Mouse (Mus musculus): Measurements from ENCODE around the gene Mthfd1l. TPM values are rescaled to one million over a fixed set of nuclear protein-coding genes. Genes with fewer than 3 reads are reported as not detected.

Gene Mthfd1l
- total RNA-seq (2014; rRNA removed) (9.0 and 10.7 TPM in 2 replicates), polyA plus RNA-seq (2015; fragmentation: Nextera tagmentation; extraction: Ambion mirVana) (7.4 and 7.6 TPM in 2 replicates)

DNA sequence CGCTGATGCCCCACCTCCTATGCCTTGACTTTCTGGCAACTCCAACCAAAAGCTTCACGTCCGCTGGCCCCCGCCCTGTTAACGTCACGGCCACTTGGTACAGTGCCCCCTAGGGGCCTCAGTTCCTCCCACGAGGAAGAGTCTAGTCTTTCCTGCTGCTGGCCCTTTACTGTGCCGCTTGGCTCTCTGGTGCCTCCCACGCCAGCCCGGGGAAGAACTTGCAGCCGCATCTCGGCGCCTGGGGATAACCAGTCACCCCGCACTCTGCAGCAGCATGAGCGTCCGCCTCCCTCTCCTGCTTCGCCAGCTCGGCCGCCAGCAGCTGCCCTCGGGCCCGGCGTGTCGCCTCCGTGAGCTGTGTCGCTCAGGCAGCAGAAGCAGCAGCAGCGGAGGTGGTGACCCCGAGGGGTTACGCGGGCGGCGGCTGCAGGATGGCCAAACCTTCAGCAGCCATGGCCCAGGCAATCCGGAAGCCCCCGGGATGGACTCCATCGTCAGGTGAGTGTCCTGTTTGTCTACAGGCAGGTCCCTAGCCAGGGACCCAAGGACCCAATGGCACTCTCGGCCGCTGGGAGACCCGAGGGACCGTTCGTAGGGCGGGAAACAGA, at the start of gene Mthfd1l:
Gene Mthfd1l, plus strand, starts transcription at position 138 of the 608 bp plus-strand sequence.
- Histone ChIP-seq H3K4me1 (ENCODE audit: insufficient read depth, low read length) (no peaks in the 10 kb centered on the region), H3K27ac (peak within 1 kb of the TSS; percentile 84), H3K36me3 (ENCODE audit: insufficient read depth, low read length) (no peaks in the 10 kb centered on the region), H3K27me3 (ENCODE audit: insufficient read depth, low read length) (no peaks in the 10 kb centered on the region), H3K4me2 (ENCODE audit: low read depth, low read length) (peak within 1 kb of the TSS; percentile 87), H3K9ac (replicated peaks; ENCODE audit: low read length) (peak within 1 kb of the TSS; percentile 79), H3K4me3 (ENCODE audit: low read length) (peak within 1 kb of the TSS; percentile 68), H3K9me3 (ENCODE audit: low read length) (no peaks in the 10 kb centered on the region)
- DNase-seq (ENCODE audit: low spot score) (peak; percentile 90), ATAC-seq (peak; percentile 86)
- peak; percentile 83 for TF ChIP-seq CTCF (IDR thresholded peaks at IDR 0.05; ENCODE audit: low read depth)
- 1% methylated on average over 40 of the region's 40 CpGs for WGBS

DNA sequence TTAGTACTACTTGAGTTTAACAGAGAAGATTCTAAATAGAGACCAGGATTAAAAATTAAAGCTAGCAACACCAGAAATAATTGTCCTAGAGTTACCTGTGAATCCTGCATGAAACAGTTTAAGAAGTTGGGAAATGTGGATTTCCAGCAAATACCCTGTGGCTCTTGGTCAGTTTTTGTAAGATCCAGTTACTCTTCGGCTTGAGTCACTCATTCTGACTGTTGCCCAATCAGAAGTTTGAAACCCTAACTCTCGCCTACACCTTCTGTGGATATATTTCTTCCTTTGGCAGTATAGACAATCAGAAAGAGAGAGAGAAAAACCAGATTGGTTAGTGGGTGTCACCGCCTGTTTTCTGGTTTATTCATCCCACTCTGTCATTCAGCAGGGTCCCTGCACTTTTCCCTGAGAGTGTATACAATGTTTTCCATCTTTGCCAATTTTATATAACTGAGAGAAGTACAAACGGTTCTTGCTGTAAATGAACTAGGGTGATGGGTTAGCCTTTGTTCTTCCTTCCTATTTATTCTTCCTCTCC, 44.8 kb upstream of the Mthfd1l start:
- Histone ChIP-seq H3K27ac (no peak overlapping the region), H3K36me3 (ENCODE audit: insufficient read depth, low read length) (no peaks in the 10 kb centered on the region), H3K4me2 (ENCODE audit: low read depth, low read length) (no peak overlapping the region), H3K9me3 (ENCODE audit: low read length) (no peaks in the 10 kb centered on the region), H3K27me3 (ENCODE audit: insufficient read depth, low read length) (no peaks in the 10 kb centered on the region), H3K9ac (replicated peaks; ENCODE audit: low read length) (no peak overlapping the region), H3K4me1 (ENCODE audit: insufficient read depth, low read length) (no peaks in the 10 kb centered on the region), H3K4me3 (ENCODE audit: low read length) (no peak overlapping the region)
- DNase-seq (ENCODE audit: low spot score) (no peak), ATAC-seq (no peak)
- WGBS = 87% methylated on average over 4 of the region's 4 CpGs
- TF ChIP-seq CTCF (IDR thresholded peaks at IDR 0.05; ENCODE audit: low read depth) = no peak

DNA sequence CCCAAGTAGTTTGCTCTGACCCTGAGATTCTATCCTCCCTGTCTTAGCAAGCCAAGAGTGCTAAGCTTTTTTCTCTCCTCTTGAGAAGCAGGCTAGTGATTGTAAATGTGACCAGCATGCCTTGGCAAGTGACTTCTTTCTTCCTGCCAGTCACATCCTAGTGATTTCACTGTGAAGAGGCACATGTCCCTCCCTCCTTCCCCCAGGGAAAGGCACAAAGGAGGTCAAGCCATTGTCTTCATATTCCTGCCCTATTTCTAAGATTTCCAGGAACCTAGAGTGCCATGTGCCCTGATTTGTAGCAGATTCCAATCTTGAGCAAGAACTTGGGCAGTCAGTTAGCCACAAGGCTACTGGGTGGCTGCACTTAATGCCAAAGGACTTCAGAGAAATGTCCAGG, 41.1 kb upstream of the Mthfd1l start:
- Histone ChIP-seq H3K4me3 (ENCODE audit: low read length) (no peak overlapping the region), H3K36me3 (ENCODE audit: insufficient read depth, low read length) (no peaks in the 10 kb centered on the region), H3K4me1 (ENCODE audit: insufficient read depth, low read length) (no peaks in the 10 kb centered on the region), H3K9me3 (ENCODE audit: low read length) (no peaks in the 10 kb centered on the region), H3K9ac (replicated peaks; ENCODE audit: low read length) (no peak overlapping the region), H3K27me3 (ENCODE audit: insufficient read depth, low read length) (no peaks in the 10 kb centered on the region), H3K4me2 (ENCODE audit: low read depth, low read length) (no peak overlapping the region), H3K27ac (no peak overlapping the region)
- no peak for TF ChIP-seq CTCF (IDR thresholded peaks at IDR 0.05; ENCODE audit: low read depth)
- no peak for ATAC-seq
- no peak for DNase-seq (ENCODE audit: low spot score)

DNA sequence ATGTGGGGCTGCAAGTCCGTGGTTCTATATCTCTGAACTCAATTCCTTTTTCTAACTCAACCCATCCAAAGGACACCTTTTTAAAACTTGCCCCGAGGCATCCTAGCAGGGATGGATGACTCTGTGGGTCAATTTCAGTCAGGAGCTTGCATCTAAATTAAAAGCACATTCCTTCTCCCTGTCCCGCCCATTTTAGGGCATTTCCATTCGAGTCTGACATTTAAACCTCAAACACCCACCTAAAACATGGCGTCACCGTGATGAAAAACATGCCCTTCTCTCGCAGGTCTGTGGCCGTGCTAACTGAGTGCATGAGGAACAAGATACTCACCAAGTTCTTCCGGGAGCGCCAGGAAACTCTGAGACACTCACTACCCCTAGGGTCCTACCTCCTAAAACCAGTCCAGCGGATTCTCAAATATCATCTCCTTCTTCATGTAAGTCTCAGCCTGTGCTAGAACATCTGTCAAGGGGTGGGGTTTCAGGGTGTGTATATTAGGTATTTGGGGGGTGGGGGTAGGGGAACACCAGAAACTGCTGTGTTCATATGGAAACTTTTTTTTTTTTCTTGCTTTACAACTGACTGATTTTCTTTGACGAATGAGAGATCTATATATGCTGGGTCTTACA, 39.5 kb upstream of the Mthfd1l start:
- Histone ChIP-seq H3K36me3 (ENCODE audit: insufficient read depth, low read length) (no peaks in the 10 kb centered on the region), H3K9ac (replicated peaks; ENCODE audit: low read length) (no peak overlapping the region), H3K9me3 (ENCODE audit: low read length) (no peaks in the 10 kb centered on the region), H3K4me3 (ENCODE audit: low read length) (no peak overlapping the region), H3K27me3 (ENCODE audit: insufficient read depth, low read length) (no peaks in the 10 kb centered on the region), H3K4me1 (ENCODE audit: insufficient read depth, low read length) (no peaks in the 10 kb centered on the region), H3K4me2 (ENCODE audit: low read depth, low read length) (no peak overlapping the region), H3K27ac (no peak overlapping the region)
- no peak for ATAC-seq
- no peak for DNase-seq (ENCODE audit: low spot score)
- TF ChIP-seq CTCF (IDR thresholded peaks at IDR 0.05; ENCODE audit: low read depth) = no peak
- 88% methylated on average over 12 of the region's 12 CpGs for WGBS

DNA sequence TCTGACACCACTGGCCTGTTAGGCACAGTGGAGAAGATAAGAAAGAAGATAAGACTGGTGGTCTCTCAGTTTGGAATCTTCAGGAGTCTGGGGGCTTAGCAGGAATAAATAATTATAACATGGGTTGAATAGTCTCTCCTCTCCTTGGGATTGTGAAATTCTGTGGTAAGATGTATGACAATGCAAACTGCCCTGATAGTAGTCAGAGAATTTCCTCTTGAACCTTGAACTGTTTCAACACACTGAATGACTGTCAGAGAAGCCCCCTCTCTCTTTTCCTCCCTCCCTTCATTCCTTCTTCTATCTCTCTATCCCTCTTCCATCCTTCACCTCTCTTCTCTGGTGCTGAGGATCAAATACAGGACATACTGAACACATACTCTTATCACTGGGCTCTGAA, 36.1 kb upstream of the Mthfd1l start:
- no peaks in the 10 kb centered on the region for H3K4me1 ChIP-seq (ENCODE audit: insufficient read depth, low read length)
- no peak overlapping the region for H3K4me2 ChIP-seq (ENCODE audit: low read depth, low read length)
- no peaks in the 10 kb centered on the region for H3K27me3 ChIP-seq (ENCODE audit: insufficient read depth, low read length)
- TF ChIP-seq CTCF (IDR thresholded peaks at IDR 0.05; ENCODE audit: low read depth) = no peak
- no peak overlapping the region for H3K27ac ChIP-seq
- no peak overlapping the region for H3K4me3 ChIP-seq (ENCODE audit: low read length)
- DNase-seq (ENCODE audit: low spot score) = no peak
- no peak overlapping the region for H3K9ac ChIP-seq (replicated peaks; ENCODE audit: low read length)
- ATAC-seq = no peak
- H3K36me3 ChIP-seq (ENCODE audit: insufficient read depth, low read length) = no peaks in the 10 kb centered on the region; the same call in 1 of the 2 replicates
- no peaks in the 10 kb centered on the region for H3K9me3 ChIP-seq (ENCODE audit: low read length)

DNA sequence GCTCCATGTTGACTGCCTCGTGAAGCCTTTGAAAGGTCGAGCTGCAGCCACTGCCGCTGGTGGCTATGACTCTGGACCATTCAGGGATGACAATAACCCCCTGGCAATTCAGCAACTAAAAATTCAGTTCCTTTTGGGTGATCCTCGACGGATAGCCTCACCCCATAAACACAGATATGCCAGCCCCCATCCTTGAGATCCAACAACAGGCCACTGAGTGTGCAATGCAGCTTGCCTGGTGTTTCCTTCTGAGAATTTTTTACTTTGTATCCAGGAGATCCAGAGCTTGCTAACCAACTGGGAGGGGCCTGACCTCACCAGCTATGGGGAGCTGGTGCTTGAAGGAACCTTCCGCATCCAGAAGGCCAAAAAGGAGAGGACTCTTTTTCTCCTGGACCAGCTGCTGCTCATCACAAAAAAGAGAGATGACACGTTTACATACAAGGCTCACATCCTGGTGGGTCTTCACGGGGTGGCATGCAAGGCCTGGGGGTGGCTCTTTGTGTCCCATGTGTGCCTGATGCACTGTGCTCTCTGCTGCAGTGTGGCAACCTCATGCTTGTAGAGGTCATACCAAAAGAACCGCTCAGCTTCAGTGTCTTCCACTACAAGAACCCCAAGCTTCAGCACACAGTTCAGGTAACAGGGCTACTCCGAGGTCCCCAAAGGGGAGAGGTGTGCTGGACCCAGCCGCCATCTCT, 32.9 kb upstream of the Mthfd1l start:
- Histone ChIP-seq H3K4me2 (ENCODE audit: low read depth, low read length) (no peak overlapping the region), H3K9me3 (ENCODE audit: low read length) (no peaks in the 10 kb centered on the region), H3K4me1 (ENCODE audit: insufficient read depth, low read length) (no peaks in the 10 kb centered on the region), H3K4me3 (ENCODE audit: low read length) (no peak overlapping the region), H3K27ac (no peak overlapping the region), H3K9ac (replicated peaks; ENCODE audit: low read length) (no peak overlapping the region), H3K36me3 (ENCODE audit: insufficient read depth, low read length) (no peaks in the 10 kb centered on the region; the same call in 1 of the 2 replicates), H3K27me3 (ENCODE audit: insufficient read depth, low read length) (no peaks in the 10 kb centered on the region)
- ATAC-seq = no peak
- TF ChIP-seq CTCF (IDR thresholded peaks at IDR 0.05; ENCODE audit: low read depth) = no peak
- WGBS = 87% methylated on average over 11 of the region's 11 CpGs
- DNase-seq (ENCODE audit: low spot score) = no peak
